Mouse (Mus musculus) heart, embryonic 14.5 days (tissue): Measurements from ENCODE around the gene Tekt3. TPM values are rescaled to one million over a fixed set of nuclear protein-coding genes. Genes with fewer than 3 reads are reported as not detected.

Source experiments
- ATAC-seq: fragments of 200-750 bp; cut with Nextera tagmentation; 2 replicates; pipeline ENCODE4 v1.8.0; 2017; ENCODE audit warnings: low read depth, moderate TSS enrichment; ENCODE audit not compliant: insufficient number of reproducible peaks, insufficient read depth, low FRiP score
- H3K27ac ChIP-seq, 2 experiments: fragments of 200-500 bp in 1 of 2; fragments of 300-500 bp in 1 of 2; sonication (generic) in 1 of 2; replicated peaks in 1 of 2; 2 replicates each; pipeline ENCODE4 v1.5.1; 2012 to 2014; ENCODE audit warnings: low read depth in 2 of 2, low read length in 2 of 2, control low read depth in 1 of 2, mild to moderate bottlenecking in 1 of 2, mixed read lengths in 1 of 2; ENCODE audit not compliant: control insufficient read depth in 1 of 2, insufficient read depth in 1 of 2
- H3K27me3 ChIP-seq: fragments of 300-500 bp; sonication (generic); 2 replicates; pipeline ENCODE4 v1.6.1; 2014; ENCODE audit warnings: mild to moderate bottlenecking, low read length, control low read depth; ENCODE audit not compliant: control insufficient read depth, insufficient read depth
- H3K36me3 ChIP-seq: fragments of 300-500 bp; sonication (generic); 2 replicates; pipeline ENCODE4 v1.6.1; 2014; ENCODE audit warnings: mild to moderate bottlenecking, control low read depth, low read length, mixed read lengths; ENCODE audit not compliant: control insufficient read depth, insufficient read depth
- H3K4me1 ChIP-seq, 2 experiments: fragments of 200-500 bp in 1 of 2; fragments of 300-500 bp in 1 of 2; sonication (generic) in 1 of 2; 2 replicates each; pipeline ENCODE4 v1.6.1; 2012 to 2014; ENCODE audit warnings: low read length in 2 of 2, control low read depth in 1 of 2, mixed read lengths in 1 of 2; ENCODE audit not compliant: control insufficient read depth in 2 of 2, insufficient read depth in 2 of 2
- H3K4me2 ChIP-seq: fragments of 300-500 bp; sonication (generic); 2 replicates; pipeline ENCODE4 v1.6.1; 2014; ENCODE audit warnings: mild to moderate bottlenecking, low read length
- H3K4me3 ChIP-seq, 2 experiments: fragments of 200-500 bp in 1 of 2; fragments of 300-500 bp in 1 of 2; sonication (generic) in 1 of 2; 2 replicates each; pipeline ENCODE4 v1.5.1; 2012 to 2014; ENCODE audit warnings: low read length in 2 of 2, mild to moderate bottlenecking in 2 of 2, control low read depth in 1 of 2, low read depth in 1 of 2, moderate library complexity in 1 of 2; ENCODE audit not compliant: control insufficient read depth in 1 of 2, insufficient read depth in 1 of 2
- H3K9ac ChIP-seq: fragments of 300-500 bp; sonication (generic); 2 replicates; pipeline ENCODE4 v1.6.1; 2014; ENCODE audit warnings: mild to moderate bottlenecking, low read length
- H3K9me3 ChIP-seq: fragments of 300-500 bp; sonication (generic); 2 replicates; pipeline ENCODE4 v1.6.1; 2016; ENCODE audit warnings: low read length, control low read depth; ENCODE audit not compliant: control insufficient read depth
- WGBS: fragments of 180-500 bp; shearing (Covaris S2); extraction: QIAGEN DNeasy Blood & Tissue Kit; methylation state at CpG from one replicate; pipeline ENCODE4 v1.1.7; 2014; 5-methylcytosine and 5-hydroxymethylcytosine counted together
- polyA plus RNA-seq: library from polyadenylated mRNA; unstranded; fragments of >200 nt; fragmentation: Nextera tagmentation; extraction: Ambion mirVana; gene quantifications from 2 replicates; pipeline ENCODE4 v1.2.1, GENCODE M21; 2014

Tekt3 gene
- polyA plus RNA-seq, 1 experiment from 2014 or later, result not detected

DNA sequence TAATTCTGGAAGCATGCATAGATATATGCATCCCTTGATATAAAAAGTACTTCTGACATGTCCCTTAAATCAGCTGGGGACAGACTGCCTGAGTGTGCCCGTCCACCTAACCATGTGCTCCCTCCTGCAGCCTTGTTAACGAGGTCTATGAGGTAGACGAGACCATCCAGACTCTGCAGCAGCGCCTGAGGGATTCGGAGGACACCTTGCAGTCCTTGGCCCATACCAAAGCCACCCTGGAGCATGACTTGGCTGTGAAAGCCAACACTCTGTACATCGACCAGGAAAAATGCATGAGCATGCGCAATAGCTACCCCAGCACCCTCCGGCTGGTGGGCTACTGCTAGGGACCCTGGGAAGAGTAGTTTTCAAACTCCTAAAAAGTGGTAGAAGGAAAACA is 33.0 kb downstream of the Tekt3 start:
- H3K27ac ChIP-seq, result no peak overlapping the region
- no peak for ATAC-seq
- H3K9me3 ChIP-seq, result no peaks in the 10 kb centered on the region
- 0 out of 4 replicates have a peak, but pooled peaks cover 0 to 4% of the 10 kb centered on the region in 2 experiments for H3K4me1 ChIP-seq
- no peak overlapping the region for H3K9ac ChIP-seq
- no peaks in the 10 kb centered on the region for H3K27me3 ChIP-seq
- 84% methylated on average over 8 of the region's 8 CpGs for WGBS
- H3K36me3 ChIP-seq, result no peaks in the 10 kb centered on the region
- no peak overlapping the region for H3K4me2 ChIP-seq
- no peak overlapping the region for H3K4me3 ChIP-seq

DNA sequence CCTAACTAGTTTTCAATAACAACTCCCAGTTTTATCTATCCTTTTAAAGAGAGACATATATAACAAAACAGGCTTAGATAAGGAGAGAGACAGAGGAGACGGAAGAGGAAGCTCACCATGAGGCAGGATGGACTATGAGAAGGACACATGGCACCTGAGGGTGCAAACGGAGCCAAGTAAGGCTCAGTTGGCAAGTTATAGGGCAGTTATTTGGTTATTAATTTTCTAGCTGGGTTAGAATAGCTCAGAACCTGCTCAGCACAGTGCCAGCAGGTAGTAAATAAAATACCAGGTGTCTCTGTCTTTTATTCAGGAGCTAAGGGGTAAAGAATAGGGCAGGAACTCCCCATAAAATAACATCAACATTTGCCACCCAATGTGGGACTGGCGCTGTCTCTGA is 36.6 kb downstream of the Tekt3 start:
- H3K9me3 ChIP-seq, result no peaks in the 10 kb centered on the region
- no peaks in the 10 kb centered on the region for H3K27me3 ChIP-seq
- no peaks in the 10 kb centered on the region for H3K36me3 ChIP-seq
- H3K4me3 ChIP-seq, result no peak overlapping the region
- H3K4me1 ChIP-seq, result no peaks in the 10 kb centered on the region
- ATAC-seq, result no peak
- no peak overlapping the region for H3K27ac ChIP-seq
- H3K9ac ChIP-seq, result no peak overlapping the region
- WGBS, result 82% methylated on average over 3 of the region's 3 CpGs
- no peak overlapping the region for H3K4me2 ChIP-seq

DNA sequence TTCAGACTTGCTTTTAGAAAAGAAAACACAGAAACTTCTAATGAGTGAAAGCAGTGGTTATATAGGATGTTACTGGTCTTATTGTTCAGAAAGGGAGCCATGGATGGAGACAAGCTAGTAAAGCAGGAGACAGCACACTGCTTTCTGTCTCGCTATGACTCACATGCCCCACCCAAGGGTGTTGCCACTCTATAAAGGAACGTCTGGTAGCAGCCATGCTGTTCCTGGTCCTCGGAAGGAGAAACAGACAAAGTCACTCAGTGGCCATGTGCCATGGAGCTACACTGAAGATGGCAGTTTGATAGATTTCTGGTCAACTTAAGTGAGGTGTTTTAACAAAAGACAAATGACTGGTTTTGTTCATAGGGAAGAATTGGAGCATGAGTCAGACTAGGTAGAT is 37.9 kb downstream of the Tekt3 start:
- no peaks in the 10 kb centered on the region for H3K9me3 ChIP-seq
- WGBS, result 69% methylated on average over 3 of the region's 3 CpGs
- no peaks in the 10 kb centered on the region for H3K36me3 ChIP-seq
- no peaks in the 10 kb centered on the region for H3K27me3 ChIP-seq
- H3K4me2 ChIP-seq, result no peak overlapping the region
- no peak for ATAC-seq
- H3K9ac ChIP-seq, result no peak overlapping the region
- no peak overlapping the region for H3K4me3 ChIP-seq
- H3K27ac ChIP-seq, result no peak overlapping the region
- H3K4me1 ChIP-seq, result no peaks in the 10 kb centered on the region

DNA sequence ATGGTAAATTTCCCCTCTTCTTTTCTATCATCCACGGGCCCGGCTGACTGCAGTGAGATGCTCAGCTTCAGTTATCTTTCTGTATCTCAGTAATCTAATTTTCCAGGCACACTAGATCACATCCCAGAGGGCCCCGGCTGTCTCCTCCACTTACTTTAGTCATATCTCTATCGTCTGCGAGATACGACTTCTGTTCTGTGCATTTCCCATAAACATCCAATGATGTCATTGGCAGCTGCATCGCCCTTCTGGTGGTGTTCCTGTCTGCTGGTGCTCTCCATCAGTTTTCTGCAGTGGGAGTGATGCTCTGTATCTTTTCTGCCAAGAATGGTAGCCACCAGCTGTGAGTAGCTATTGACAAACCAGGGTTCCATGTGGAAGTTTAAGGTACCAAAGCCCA is 41.8 kb downstream of the Tekt3 start:
- H3K4me2 ChIP-seq, result no peak overlapping the region
- H3K9me3 ChIP-seq, result no peaks in the 10 kb centered on the region
- no peak overlapping the region for H3K4me3 ChIP-seq
- WGBS, result 68% methylated on average over 7 of the region's 7 CpGs
- ATAC-seq, result no peak
- peaks cover 2 to 7% of the 10 kb centered on the region in 2 experiments; a peak in 2 of 4 replicates for H3K4me1 ChIP-seq
- no peaks in the 10 kb centered on the region for H3K27me3 ChIP-seq
- no peak overlapping the region for H3K9ac ChIP-seq
- no peaks in the 10 kb centered on the region for H3K36me3 ChIP-seq
- H3K27ac ChIP-seq, result no peak overlapping the region

DNA sequence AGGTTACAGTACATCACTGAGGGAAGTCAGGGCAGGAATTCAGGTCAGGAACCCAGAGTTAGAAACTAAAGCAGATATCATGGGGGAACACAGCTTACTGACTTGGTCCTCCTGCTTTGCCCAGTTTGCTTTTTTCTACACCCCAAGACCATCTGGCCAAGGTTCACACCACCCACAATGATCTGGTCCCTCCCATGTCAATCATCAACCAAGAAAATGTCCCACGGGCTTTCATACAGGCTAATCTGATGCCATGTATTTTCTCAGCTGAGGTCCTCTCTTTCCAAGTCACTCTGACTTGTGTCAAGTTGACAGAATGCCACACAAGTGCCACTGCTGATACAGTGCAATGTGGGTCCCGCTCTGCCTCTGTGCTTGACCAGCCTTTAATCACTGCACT is 42.6 kb downstream of the Tekt3 start:
- H3K4me2 ChIP-seq, result no peak overlapping the region
- no peaks in the 10 kb centered on the region for H3K36me3 ChIP-seq
- no peak for ATAC-seq
- 33% methylated on average over 2 of the region's 2 CpGs for WGBS
- no peaks in the 10 kb centered on the region for H3K27me3 ChIP-seq
- no peaks in the 10 kb centered on the region for H3K9me3 ChIP-seq
- H3K27ac ChIP-seq, result no peak overlapping the region
- peaks cover 2 to 7% of the 10 kb centered on the region in 2 experiments; a peak in 2 of 4 replicates for H3K4me1 ChIP-seq
- H3K4me3 ChIP-seq, result no peak overlapping the region
- H3K9ac ChIP-seq, result no peak overlapping the region

DNA sequence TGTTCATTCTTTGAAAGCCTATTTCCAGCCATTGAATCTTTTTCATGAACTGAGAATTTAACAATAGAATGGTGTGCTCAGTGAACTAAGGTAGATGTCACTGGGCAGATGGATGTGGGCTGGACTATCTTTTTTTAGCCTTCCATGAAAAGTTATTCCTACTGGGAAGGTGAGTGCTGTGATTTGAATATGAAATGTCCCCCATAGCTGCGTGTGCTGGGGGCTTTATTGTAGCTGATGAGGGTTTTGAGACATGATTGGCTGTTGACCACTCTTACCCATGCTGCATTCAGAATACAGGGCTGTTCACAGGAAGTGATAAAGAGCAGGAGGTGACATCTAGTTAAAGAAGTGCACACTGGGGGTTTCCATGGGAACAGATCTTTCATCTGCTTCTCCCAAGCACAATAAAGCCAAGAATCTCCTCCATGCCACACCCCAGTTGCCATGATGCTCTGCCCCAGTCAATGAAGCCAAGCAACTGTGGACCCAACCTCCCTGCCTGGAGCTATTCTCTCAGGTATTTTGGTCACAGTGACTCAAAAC is 47.8 kb downstream of the Tekt3 start:
- Histone ChIP-seq H3K36me3 (no peaks in the 10 kb centered on the region), H3K4me3 (no peak overlapping the region), H3K9me3 (no peaks in the 10 kb centered on the region), H3K4me1 (peaks cover 8 to 11% of the 10 kb centered on the region in 2 experiments; a peak in 3 of 4 replicates), H3K9ac (no peak overlapping the region), H3K27me3 (no peaks in the 10 kb centered on the region), H3K27ac (no peak overlapping the region), H3K4me2 (no peak overlapping the region)
- 63% methylated on average over 1 of the region's 1 CpGs for WGBS
- no peak for ATAC-seq

DNA sequence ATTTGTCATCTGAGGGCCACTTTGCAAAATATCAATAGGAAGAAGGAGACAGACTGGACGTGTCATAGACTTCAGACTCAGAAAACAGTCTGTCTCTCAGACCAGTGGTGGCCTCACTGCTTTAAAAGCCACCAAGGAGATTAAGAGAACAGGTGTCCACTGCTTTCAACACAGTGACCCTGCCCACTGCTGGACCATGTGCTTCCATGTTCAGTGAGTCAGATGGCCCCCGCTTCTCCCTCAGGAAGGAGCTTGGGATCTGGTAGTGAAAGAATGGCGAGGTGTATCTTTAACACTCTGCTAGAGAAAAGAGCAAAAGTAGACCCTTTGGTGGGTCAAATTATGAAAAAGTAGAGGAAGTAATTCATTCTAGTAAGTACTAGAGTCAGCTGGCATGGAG is 48.9 kb downstream of the Tekt3 start:
- WGBS, result 87% methylated on average over 3 of the region's 3 CpGs
- no peaks in the 10 kb centered on the region for H3K27me3 ChIP-seq
- no peak overlapping the region for H3K4me3 ChIP-seq
- ATAC-seq, result no peak
- H3K9ac ChIP-seq, result no peak overlapping the region
- no peak overlapping the region for H3K4me2 ChIP-seq
- no peaks in the 10 kb centered on the region for H3K36me3 ChIP-seq
- H3K4me1 ChIP-seq, result peaks cover 13 to 14% of the 10 kb centered on the region in 2 experiments
- H3K9me3 ChIP-seq, result no peaks in the 10 kb centered on the region
- no peak overlapping the region for H3K27ac ChIP-seq
